Comparison of ENCODE assay signal across 8 mouse cellular contexts in the genomic region with DNA sequence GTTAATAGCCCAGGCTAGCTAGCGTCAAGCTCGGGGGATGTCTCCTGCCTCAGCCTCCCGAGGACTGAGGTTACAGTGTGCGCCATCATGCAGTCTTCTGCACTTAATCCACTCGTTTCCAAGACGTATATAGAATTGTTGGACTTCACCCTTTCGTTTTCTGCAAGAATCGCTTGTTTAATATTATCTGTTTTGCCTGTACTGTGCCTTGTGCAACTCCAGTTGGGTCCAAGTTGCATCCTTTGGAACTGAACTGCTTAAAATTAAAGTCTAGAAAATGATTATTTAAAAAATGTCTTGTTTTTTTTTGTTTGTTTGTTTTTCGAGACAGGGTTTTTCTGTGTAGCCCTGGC. TPM values are rescaled to one million over a fixed set of nuclear protein-coding genes. Genes with fewer than 3 reads are reported as not detected.
DNase-seq lines count a peak whose midpoint lies in the region; ATAC-seq and TF ChIP-seq lines count a peak whose summit lies in the region.

No protein-coding gene starts in this region.

- TF ChIP-seq EP300 in stomach, postnatal 0 days (optimal IDR thresholded peaks at IDR 0.05), result no peak

- H3K9ac ChIP-seq in liver, embryonic 11.5 days (ENCODE audit: low read depth, low read length), result peak overlapping the region; percentile 99
- peak overlapping the region; percentile 84 for H3K9ac ChIP-seq in stomach, postnatal 0 days (ENCODE audit: low read length)

- no peaks in the 10 kb centered on the region for H3K9me3 ChIP-seq in liver, embryonic 11.5 days (ENCODE audit: control insufficient read depth, low read length)
- no peaks in the 10 kb centered on the region for H3K9me3 ChIP-seq in stomach, postnatal 0 days (ENCODE audit: control insufficient read depth, low read length)

- 7% methylated on average over 9 of the region's 9 CpGs for WGBS in liver, embryonic 11.5 days
- 8% methylated on average over 9 of the region's 9 CpGs for WGBS in stomach, postnatal 0 days

- no peaks in the 10 kb centered on the region; the same call in 1 of the 2 replicates for H3K36me3 ChIP-seq in testis, adult 2 months (ENCODE audit: control insufficient read depth, insufficient read depth, low read length)
- H3K36me3 ChIP-seq in liver, embryonic 11.5 days (ENCODE audit: control insufficient read depth, insufficient read depth, low read length), result no peaks in the 10 kb centered on the region
- H3K36me3 ChIP-seq in stomach, postnatal 0 days (ENCODE audit: control insufficient read depth, insufficient read depth, low read length), result 0 out of 2 replicates have a peak, but pooled peaks cover 2% of the 10 kb centered on the region

- peak overlapping the region; percentile 89 for H3K4me2 ChIP-seq in liver, embryonic 11.5 days
- peak overlapping the region; percentile 61 for H3K4me2 ChIP-seq in stomach, postnatal 0 days (replicated peaks; ENCODE audit: low read depth)

- ATAC-seq in liver, embryonic 11.5 days (replicated peaks; ENCODE audit: low FRiP score), result no peak
- no peak for ATAC-seq in stomach, postnatal 0 days (ENCODE audit: low FRiP score, low TSS enrichment)

- peak overlapping the region; percentile 84 for H3K4me3 ChIP-seq in gastrocnemius, adult 2 months
- H3K4me3 ChIP-seq in testis, adult 2 months (ENCODE audit: control insufficient read depth, low read depth, low read length), result peak overlapping the region; percentile 99
- H3K4me3 ChIP-seq in liver, embryonic 11.5 days (ENCODE audit: low read depth, low read length), result peak overlapping the region; percentile 97
- peak overlapping the region; percentile 89 for H3K4me3 ChIP-seq in stomach, postnatal 0 days (ENCODE audit: low read depth, low read length)

- intact Hi-C loops in gastrocnemius, adult 2 months (cut with DNase I), result loop anchor here (5.0 kb wide), 1 partner anchor 114 kb away; no protein-coding TSS in a partner anchor

- H3K4me1 ChIP-seq in testis, adult 2 months (ENCODE audit: control insufficient read depth, insufficient read depth, low read length), result peaks cover 2% of the 10 kb centered on the region
- H3K4me1 ChIP-seq in liver, embryonic 11.5 days (replicated peaks; ENCODE audit: control insufficient read depth, insufficient read depth, low read length), result peaks cover 17% of the 10 kb centered on the region
- H3K4me1 ChIP-seq in stomach, postnatal 0 days (replicated peaks; ENCODE audit: control insufficient read depth, insufficient read depth), result no peaks in the 10 kb centered on the region

- DNase-seq in gastrocnemius, adult 2 months, result no peak
- DNase-seq in gastrocnemius, adult 18-20 months (ENCODE audit: low spot score), result no peak
- no peak for DNase-seq in testis, postnatal 14 days (ENCODE audit: low spot score)
- DNase-seq in liver, embryonic 11.5 days (ENCODE audit: low spot score), result no peak
- DNase-seq in stomach, postnatal 0 days (ENCODE audit: low spot score), result no peak
- DNase-seq in frontal cortex, postnatal 10 days (ENCODE audit: low spot score in 2 of 2), result no peak
- no peak for DNase-seq in embryo, embryonic 10.5 days (ENCODE audit: low spot score)

- TF ChIP-seq CTCF in gastrocnemius, adult 2 months (IDR thresholded peaks at IDR 0.05), result no peak
- no peak for TF ChIP-seq CTCF in testis, adult 2 months (IDR thresholded peaks at IDR 0.05; ENCODE audit: control insufficient read depth, insufficient read depth, insufficient replicate concordance, low read depth, low read length)
- no peak for TF ChIP-seq CTCF in stomach, postnatal 0 days (IDR thresholded peaks at IDR 0.05; ENCODE audit: low read depth)

- TF ChIP-seq POLR2A in testis, adult 2 months (IDR thresholded peaks at IDR 0.05; ENCODE audit: control insufficient read depth, low read depth, low read length), result no peak

- H3K27ac ChIP-seq in gastrocnemius, adult 2 months, result peak overlapping the region; percentile 99
- H3K27ac ChIP-seq in testis, adult 2 months (ENCODE audit: control insufficient read depth, insufficient read depth, low read depth, low read length), result peak overlapping the region; percentile 100
- peak overlapping the region; percentile 98 for H3K27ac ChIP-seq in liver, embryonic 11.5 days (ENCODE audit: low read depth, low read length)
- H3K27ac ChIP-seq in stomach, postnatal 0 days (replicated peaks), result peak overlapping the region; percentile 100

- no peaks in the 10 kb centered on the region for H3K27me3 ChIP-seq in testis, adult 2 months (ENCODE audit: control insufficient read depth, insufficient read depth, low read length)
- H3K27me3 ChIP-seq in liver, embryonic 11.5 days (replicated peaks; ENCODE audit: control insufficient read depth, insufficient read depth, low read length), result no peaks in the 10 kb centered on the region
- H3K27me3 ChIP-seq in stomach, postnatal 0 days (ENCODE audit: control insufficient read depth, insufficient read depth, low read length), result no peaks in the 10 kb centered on the region

RNA-seq across cellular contexts. Expression of gene Ino80, which starts 0.9 kb away (rescaled TPM):
- 10 to 100 TPM; 11.5 to 14.8 TPM for total RNA-seq in gastrocnemius, adult 2 months (2021)
- 10 to 100 TPM; 11.2 to 12.1 TPM for total RNA-seq in gastrocnemius, adult 18-20 months (2021)
- polyA plus RNA-seq in testis, adult 2 months (2012; rRNA removed), result 6.1 and 6.7 TPM in 2 replicates
- polyA plus RNA-seq in liver, embryonic 11.5 days (2014; fragmentation: Nextera tagmentation; extraction: Ambion mirVana), result 4.2 and 4.9 TPM in 2 replicates
- polyA plus RNA-seq in stomach, postnatal 0 days (2015; fragmentation: Nextera tagmentation; extraction: Ambion mirVana), result 1.9 and 2.0 TPM in 2 replicates
